Mouse (Mus musculus) CH12.LX (cell line): Measurements from ENCODE around the gene Trappc3. TPM values are rescaled to one million over a fixed set of nuclear protein-coding genes. Genes with fewer than 3 reads are reported as not detected.

Experiments
- DNase-seq: peaks from one replicate; pipeline ENCODE4 v3.0.0-alpha.2; 2013; ENCODE audit errors: extremely low read depth
- H3K27ac ChIP-seq: 2 replicates; pipeline ENCODE4 v1.5.1; 2012; ENCODE audit warnings: low read depth, mild to moderate bottlenecking, control low read depth, moderate library complexity; ENCODE audit not compliant: insufficient read depth
- H3K27me3 ChIP-seq: replicated peaks from 2 replicates; pipeline ENCODE3; 2012; ENCODE audit warnings: inconsistent platforms
- H3K36me3 ChIP-seq, 2 experiments: replicated peaks in 1 of 2; 2 replicates each; pipeline versions ENCODE3 to v1.6.1; 2012; ENCODE audit warnings: inconsistent platforms in 1 of 2, low read length in 1 of 2, mild to moderate bottlenecking in 1 of 2, mixed read lengths in 1 of 2, moderate library complexity in 1 of 2; ENCODE audit not compliant: control insufficient read depth in 1 of 2, insufficient read depth in 1 of 2
- H3K4me1 ChIP-seq, 2 experiments: 2 replicates each; pipeline ENCODE4 v1.6.1; 2012; ENCODE audit warnings: inconsistent platforms in 1 of 2, moderate library complexity in 1 of 2; ENCODE audit not compliant: insufficient read depth in 2 of 2, control insufficient read depth in 1 of 2
- H3K4me2 ChIP-seq: 2 replicates; pipeline ENCODE4 v1.6.1; 2012; ENCODE audit warnings: low read depth, mild to moderate bottlenecking, control low read depth; ENCODE audit not compliant: poor library complexity, insufficient read depth, severe bottlenecking
- H3K4me3 ChIP-seq, 3 experiments: fragments of 150-350 bp in 1 of 3; sonication (generic) in 1 of 3; replicated peaks in 1 of 3; 2 replicates each; pipeline versions ENCODE3 to v1.5.1; 2011 to 2012; ENCODE audit warnings: low read depth in 2 of 3, low read length in 2 of 3, mild to moderate bottlenecking in 2 of 3, moderate library complexity in 2 of 3, control low read depth in 1 of 3, improper control_type of control experiment in 1 of 3, inconsistent platforms in 1 of 3, mixed read lengths in 1 of 3; ENCODE audit not compliant: poor library complexity in 1 of 3
- H3K79me2 ChIP-seq: replicated peaks from 2 replicates; pipeline ENCODE4 v1.6.1; 2012; ENCODE audit warnings: mild to moderate bottlenecking, moderate library complexity; ENCODE audit not compliant: control insufficient read depth, poor library complexity, insufficient read depth, severe bottlenecking; ENCODE audit errors: extremely low read depth
- H3K9ac ChIP-seq: 2 replicates; pipeline ENCODE4 v1.6.1; 2012; ENCODE audit warnings: low read depth, mild to moderate bottlenecking, control low read depth, moderate library complexity; ENCODE audit not compliant: insufficient read depth
- H3K9me3 ChIP-seq: replicated peaks from 2 replicates; pipeline ENCODE3; 2012; ENCODE audit warnings: low read length, inconsistent platforms, mixed read lengths
- CHD2 ChIP-seq: IDR thresholded peaks from 2 replicates; pipeline ENCODE4 v1.6.1; 2011; ENCODE audit warnings: low read length, improper control_type of control experiment
- E2F4 ChIP-seq: IDR thresholded peaks from 2 replicates; pipeline ENCODE4 v1.6.1; 2011; ENCODE audit warnings: low read depth, low read length, improper control_type of control experiment; ENCODE audit not compliant: insufficient replicate concordance
- ELF1 ChIP-seq: IDR thresholded peaks from 2 replicates; pipeline ENCODE4 v1.6.1; 2014; ENCODE audit warnings: low read depth, mild to moderate bottlenecking, inconsistent platforms, low read length, improper control_type of control experiment
- EP300 ChIP-seq: IDR thresholded peaks from 2 replicates; pipeline ENCODE4 v1.6.1; 2011; ENCODE audit warnings: low read length, improper control_type of control experiment
- JUN ChIP-seq: IDR thresholded peaks from 2 replicates; pipeline ENCODE4 v1.6.1; 2011; ENCODE audit warnings: low read depth, mild to moderate bottlenecking, low read length, improper control_type of control experiment, moderate library complexity; ENCODE audit not compliant: insufficient read depth
- JUND ChIP-seq: conservative IDR thresholded peaks from 2 replicates; pipeline ENCODE4 v1.6.1; 2011; ENCODE audit warnings: low read depth, low read length, improper control_type of control experiment
- MAFK ChIP-seq: IDR thresholded peaks from 2 replicates; pipeline ENCODE4 v1.6.1; 2011; ENCODE audit warnings: low read length, improper control_type of control experiment; ENCODE audit not compliant: insufficient replicate concordance
- MAX ChIP-seq: IDR thresholded peaks from 2 replicates; pipeline ENCODE4 v1.6.1; 2011; ENCODE audit warnings: low read length, improper control_type of control experiment
- MEF2A ChIP-seq: IDR thresholded peaks from 2 replicates; pipeline ENCODE4 v1.6.1; 2014; ENCODE audit warnings: low read depth, mild to moderate bottlenecking, inconsistent platforms, low read length, improper control_type of control experiment, borderline replicate concordance
- MXI1 ChIP-seq: IDR thresholded peaks from 2 replicates; pipeline ENCODE4 v1.6.1; 2011; ENCODE audit warnings: mild to moderate bottlenecking, low read depth, low read length, improper control_type of control experiment
- MYC ChIP-seq: IDR thresholded peaks from 2 replicates; pipeline ENCODE4 v1.6.1; 2011; ENCODE audit warnings: low read depth, mild to moderate bottlenecking, improper control_type of control experiment, low read length
- NRF1 ChIP-seq: IDR thresholded peaks from 2 replicates; pipeline ENCODE4 v1.6.1; 2014; ENCODE audit warnings: low read depth, mild to moderate bottlenecking, inconsistent platforms, low read length, improper control_type of control experiment, moderate library complexity
- PAX5 ChIP-seq: IDR thresholded peaks from 2 replicates; pipeline ENCODE4 v1.6.1; 2012; ENCODE audit warnings: low read length, inconsistent platforms, mixed read lengths
- POLR2A ChIP-seq: IDR thresholded peaks from 2 replicates; pipeline ENCODE4 v1.6.1; 2011; ENCODE audit warnings: low read depth, mild to moderate bottlenecking, improper control_type of control experiment, low read length
- POLR2AphosphoS2 ChIP-seq: IDR thresholded peaks from 2 replicates; pipeline ENCODE4 v1.6.1; 2011; ENCODE audit warnings: low read depth, low read length, improper control_type of control experiment
- RAD21 ChIP-seq: IDR thresholded peaks from 2 replicates; pipeline ENCODE4 v1.6.1; 2011; ENCODE audit warnings: low read depth, mild to moderate bottlenecking, low read length, improper control_type of control experiment, moderate library complexity
- SIN3A ChIP-seq: IDR thresholded peaks from 2 replicates; pipeline ENCODE4 v1.6.1; 2012; ENCODE audit warnings: low read length, improper control_type of control experiment, inconsistent platforms
- TBP ChIP-seq: conservative IDR thresholded peaks from 2 replicates; pipeline ENCODE4 v1.6.1; 2011; ENCODE audit warnings: low read depth, low read length, improper control_type of control experiment
- TCF12 ChIP-seq: IDR thresholded peaks from 2 replicates; pipeline ENCODE4 v1.6.1; 2014; ENCODE audit warnings: low read depth, mild to moderate bottlenecking, inconsistent platforms, low read length, improper control_type of control experiment
- UBTF ChIP-seq: IDR thresholded peaks from 2 replicates; pipeline ENCODE4 v1.6.1; 2012; ENCODE audit warnings: low read depth, mild to moderate bottlenecking, inconsistent platforms, low read length, improper control_type of control experiment, moderate library complexity
- USF1 ChIP-seq: IDR thresholded peaks from 2 replicates; pipeline ENCODE4 v1.6.1; 2014; ENCODE audit warnings: low read depth, mild to moderate bottlenecking, inconsistent platforms, low read length, improper control_type of control experiment
- USF2 ChIP-seq: conservative IDR thresholded peaks from 2 replicates; pipeline ENCODE4 v1.6.1; 2011; ENCODE audit warnings: low read depth, low read length, improper control_type of control experiment
- ZC3H11A ChIP-seq: IDR thresholded peaks from 2 replicates; pipeline ENCODE4 v1.6.1; 2012; ENCODE audit warnings: low read depth, mild to moderate bottlenecking, inconsistent platforms, low read length, improper control_type of control experiment
- dilution Hi-C: fragments of 300-500 bp; cut with MboI; formaldehyde crosslinking; loops from 2 replicates; pipeline ENCODE4 v1.14.3; 2020; ENCODE audit warnings: low sequenced_read_pairs; ENCODE audit not compliant: extremely low pct_unique_long_range_greater_than_20kb, extremely low pct_ligation_motif_present
- in situ Hi-C: fragments of 300-500 bp; cut with MboI; formaldehyde crosslinking; loops from 3 replicates; pipeline ENCODE4 v1.14.3; 2019; ENCODE audit warnings: low sequenced_read_pairs, low pct_ligation_motif_present, low pct_unique_long_range_greater_than_20kb, mixed read lengths
- polyA plus RNA-seq: library from polyadenylated mRNA; unstranded; fragments of >175 nt; gene quantifications from 2 replicates; pipeline ENCODE4 v1.2.1, GENCODE M21; 2012; ENCODE audit warnings: low read depth; ENCODE audit not compliant: insufficient read length
- total RNA-seq, 2 experiments: library from RNA; depleted of rRNA; stranded (reverse); fragments of 300-350 nt in 1 of 2; fragments of >200 nt in 1 of 2; gene quantifications; 2 replicates each; pipeline ENCODE4 v1.2.3; 2012 to 2014

The Trappc3 gene
- total and polyA plus RNA-seq, 3 experiments, result 72.7 to 94.8 (median 74.1) TPM

DNA sequence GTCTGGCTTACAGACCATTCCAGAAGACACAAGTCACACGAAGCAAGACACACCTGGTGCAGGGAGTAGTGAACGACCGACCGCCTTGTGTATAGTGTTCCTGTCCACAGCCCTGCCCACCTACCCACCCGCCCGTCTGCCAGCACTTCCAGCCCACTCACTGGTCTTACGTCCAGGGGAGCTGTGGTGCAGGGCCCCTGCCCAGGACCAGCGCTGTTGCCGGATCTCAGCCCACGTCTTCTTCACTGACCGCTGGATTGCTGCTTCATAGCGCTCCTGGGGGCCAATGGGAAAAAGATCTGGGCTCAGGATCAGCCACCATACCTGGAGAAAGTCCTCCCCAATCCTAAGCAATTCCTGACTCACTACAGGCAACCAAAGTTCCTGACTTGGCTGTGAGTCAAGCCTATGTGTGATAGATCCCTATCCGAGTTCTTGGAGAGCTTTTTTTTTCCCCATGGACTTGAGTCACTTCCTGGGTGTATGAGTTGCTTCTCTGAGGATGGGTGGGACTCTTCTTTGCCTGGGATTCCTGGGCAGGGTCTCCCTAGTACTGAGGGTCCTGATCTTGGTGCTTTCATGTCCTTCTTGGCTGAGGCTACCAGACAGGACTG is 22.2 kb upstream of the Trappc3 start:
- 0 out of 2 replicates have a peak, but pooled peaks cover 2% of the 10 kb centered on the region for H3K79me2 ChIP-seq
- H3K27ac ChIP-seq, result no peak overlapping the region
- dilution Hi-C loops (no loop called here), in situ Hi-C loops (no loop called here)
- no peaks in the 10 kb centered on the region for H3K9me3 ChIP-seq
- peaks cover 59 to 88% of the 10 kb centered on the region in 2 experiments for H3K36me3 ChIP-seq
- no peak for DNase-seq
- H3K4me1 ChIP-seq, result peaks cover 7 to 49% of the 10 kb centered on the region in 2 experiments
- no peak overlapping the region for H3K9ac ChIP-seq
- no peak overlapping the region for H3K4me3 ChIP-seq
- no peaks in the 10 kb centered on the region for H3K27me3 ChIP-seq
- H3K4me2 ChIP-seq, result no peak overlapping the region
- TF ChIP-seq MYC (no peak), PAX5 (no peak), ZC3H11A (no peak), UBTF (no peak), RAD21 (no peak), USF1 (no peak), MXI1 (no peak), CHD2 (no peak), SIN3A (no peak), ELF1 (no peak), POLR2AphosphoS2 (no peak), TBP (no peak), MAFK (no peak), MEF2A (no peak), JUND (no peak)

DNA sequence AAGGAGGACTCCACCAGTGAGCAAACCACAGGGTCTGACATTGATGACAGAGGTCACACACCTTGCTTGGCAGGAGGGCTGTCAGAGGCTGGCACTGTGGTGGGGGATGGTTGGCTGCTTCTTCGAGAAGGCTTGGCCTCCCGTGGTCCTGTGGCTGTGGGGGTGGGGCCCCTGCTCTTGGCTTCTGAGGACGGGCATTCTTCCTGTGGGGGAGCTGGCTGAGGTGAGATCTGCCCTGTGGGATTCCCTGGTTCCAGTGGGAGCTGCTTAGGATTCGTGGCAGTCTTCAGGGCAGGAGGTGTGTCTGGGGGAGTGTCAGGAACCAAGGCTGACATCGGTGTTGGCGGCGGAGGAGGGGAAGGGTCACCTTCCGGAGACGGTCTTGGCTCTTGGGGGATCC is 20.2 kb upstream of the Trappc3 start:
- no peaks in the 10 kb centered on the region for H3K9me3 ChIP-seq
- H3K36me3 ChIP-seq, result peaks cover 43 to 88% of the 10 kb centered on the region in 2 experiments
- in situ Hi-C loops (no loop called here), dilution Hi-C loops (no loop called here)
- H3K4me2 ChIP-seq, result no peak overlapping the region
- H3K4me1 ChIP-seq, result peaks cover 7 to 38% of the 10 kb centered on the region in 2 experiments
- no peak overlapping the region for H3K27ac ChIP-seq
- TF ChIP-seq USF1, result no peak
- TF ChIP-seq TCF12, result no peak
- no peak for TF ChIP-seq MEF2A
- TF ChIP-seq POLR2A, result no peak
- TF ChIP-seq NRF1, result no peak
- no peak for TF ChIP-seq EP300
- TF ChIP-seq MAX, result no peak
- TF ChIP-seq ZC3H11A, result no peak
- no peak for TF ChIP-seq JUN
- TF ChIP-seq E2F4, result no peak
- TF ChIP-seq USF2, result no peak
- TF ChIP-seq ELF1, result no peak
- TF ChIP-seq PAX5, result no peak
- no peak overlapping the region for H3K4me3 ChIP-seq
- H3K79me2 ChIP-seq, result 0 out of 2 replicates have a peak, but pooled peaks cover 2% of the 10 kb centered on the region
- H3K9ac ChIP-seq, result no peak overlapping the region
- DNase-seq, result no peak
- H3K27me3 ChIP-seq, result no peaks in the 10 kb centered on the region
